Mouse (Mus musculus) G1E (cell line): Measurements from ENCODE around the gene Vcam1. TPM values are rescaled to one million over a fixed set of nuclear protein-coding genes. Genes with fewer than 3 reads are reported as not detected.

ENCODE experiments used
- ATAC-seq: 2 replicates; pipeline ENCODE4 v1.8.0; 2016; ENCODE audit warnings: mild to moderate bottlenecking; ENCODE audit not compliant: insufficient number of reproducible peaks, poor library complexity, low FRiP score, severe bottlenecking; ENCODE audit errors: extremely low read depth
- DNase-seq: peaks from one replicate; pipeline ENCODE4 v3.0.0; 2012; ENCODE audit warnings: low spot score
- H3K27me3 ChIP-seq: 2 replicates; pipeline ENCODE4 v1.6.1; 2012; ENCODE audit warnings: mild to moderate bottlenecking, low read length, inconsistent platforms; ENCODE audit not compliant: insufficient read depth
- H3K36me3 ChIP-seq: replicated peaks from 2 replicates; pipeline ENCODE3; 2012; ENCODE audit warnings: mild to moderate bottlenecking, inconsistent platforms
- H3K4me1 ChIP-seq: 2 replicates; pipeline ENCODE4 v1.6.1; 2012; ENCODE audit warnings: low read depth, low read length, inconsistent platforms, mixed read lengths; ENCODE audit not compliant: insufficient read depth
- H3K4me3 ChIP-seq: 2 replicates; pipeline ENCODE4 v1.5.1; 2012; ENCODE audit warnings: low read depth, mild to moderate bottlenecking, inconsistent platforms, low read length, moderate library complexity, mixed read lengths
- H3K9me3 ChIP-seq: replicated peaks from 2 replicates; pipeline ENCODE4 v1.6.1; 2012; ENCODE audit warnings: inconsistent platforms
- CTCF ChIP-seq: IDR thresholded peaks from 2 replicates; pipeline ENCODE4 v1.5.1; 2012; ENCODE audit warnings: low read depth, low read length, inconsistent platforms, mixed read lengths
- GATA1 ChIP-seq: IDR thresholded peaks from 2 replicates; pipeline ENCODE4 v1.6.1; 2012; ENCODE audit warnings: borderline replicate concordance, low read length, inconsistent platforms, mixed read lengths
- GATA2 ChIP-seq: IDR thresholded peaks from 2 replicates; pipeline ENCODE4 v1.6.1; 2012; ENCODE audit warnings: low read depth, low read length, inconsistent platforms, borderline replicate concordance
- POLR2AphosphoS5 ChIP-seq: IDR thresholded peaks from 2 replicates; pipeline ENCODE4 v1.6.1; 2012; ENCODE audit warnings: low read depth, low read length, inconsistent platforms; ENCODE audit not compliant: insufficient replicate concordance
- TAL1 ChIP-seq: conservative IDR thresholded peaks from 2 replicates; pipeline ENCODE4 v1.6.1; 2012; ENCODE audit warnings: low read depth, low read length, inconsistent platforms, mixed read lengths
- polyA plus RNA-seq: library from polyadenylated mRNA; stranded (reverse); fragments of >175 nt; gene quantifications from 2 replicates; pipeline ENCODE4 v1.2.3, GENCODE M21; 2012
- total RNA-seq, 2 experiments: library from RNA; stranded (forward) in 1 of 2; stranded (reverse) in 1 of 2; fragments of 200-1000 nt in 1 of 2; fragments of >200 nt in 1 of 2; fragmentation: Nextera tagmentation in 1 of 2; gene quantifications; 2 replicates each; pipeline ENCODE4 v1.2.3; 2014 to 2017

The Vcam1 gene
- total and polyA plus RNA-seq, 3 experiments, result 0.33 to 5.0 TPM; not detected in 1

GRCm38 (mm10) chr3:116113443-116114241, 15.8 kb downstream of the Vcam1 start:
- no peaks in the 10 kb centered on the region for H3K36me3 ChIP-seq
- H3K27me3 ChIP-seq, result no peaks in the 10 kb centered on the region
- H3K4me1 ChIP-seq, result no peaks in the 10 kb centered on the region
- no peak for TF ChIP-seq GATA2
- TF ChIP-seq CTCF, result no peak
- no peak for TF ChIP-seq TAL1
- TF ChIP-seq POLR2AphosphoS5, result no peak
- TF ChIP-seq GATA1, result no peak
- ATAC-seq (no peak), DNase-seq (no peak)
- H3K4me3 ChIP-seq, result no peak overlapping the region
- H3K9me3 ChIP-seq, result no peaks in the 10 kb centered on the region

GRCm38 (mm10) chr3:116112816-116113405, 16.6 kb downstream of the Vcam1 start:
- no peaks in the 10 kb centered on the region for H3K4me1 ChIP-seq
- H3K36me3 ChIP-seq, result no peaks in the 10 kb centered on the region
- DNase-seq (no peak), ATAC-seq (no peak)
- H3K9me3 ChIP-seq, result no peaks in the 10 kb centered on the region
- no peak overlapping the region for H3K4me3 ChIP-seq
- no peak for TF ChIP-seq TAL1
- no peak for TF ChIP-seq GATA2
- TF ChIP-seq GATA1, result no peak
- no peak for TF ChIP-seq CTCF
- no peak for TF ChIP-seq POLR2AphosphoS5
- H3K27me3 ChIP-seq, result no peaks in the 10 kb centered on the region

- no peak overlapping the region for H3K4me3 ChIP-seq
- no peaks in the 10 kb centered on the region for H3K27me3 ChIP-seq
- H3K4me1 ChIP-seq, result no peaks in the 10 kb centered on the region
- no peak for ATAC-seq
- TF ChIP-seq TAL1 (no peak), GATA2 (no peak), POLR2AphosphoS5 (no peak), GATA1 (no peak), CTCF (no peak)
- H3K36me3 ChIP-seq, result no peaks in the 10 kb centered on the region
- DNase-seq, result no peak
- no peaks in the 10 kb centered on the region for H3K9me3 ChIP-seq
Measured at GRCm38 (mm10) chr3:116105713-116106112, 23.8 kb downstream of the Vcam1 start.

GRCm38 (mm10) chr3:116104866-116105647, 24.4 kb downstream of the Vcam1 start:
- Histone ChIP-seq H3K4me1 (no peaks in the 10 kb centered on the region), H3K27me3 (no peaks in the 10 kb centered on the region), H3K9me3 (no peaks in the 10 kb centered on the region), H3K4me3 (no peak overlapping the region), H3K36me3 (no peaks in the 10 kb centered on the region)
- DNase-seq (no peak), ATAC-seq (no peak)
- TF ChIP-seq GATA1 (no peak), TAL1 (no peak)

GRCm38 (mm10) chr3:116104270-116104669, 25.2 kb downstream of the Vcam1 start:
- Histone ChIP-seq H3K4me3 (no peak overlapping the region), H3K27me3 (no peaks in the 10 kb centered on the region), H3K36me3 (no peaks in the 10 kb centered on the region), H3K4me1 (no peaks in the 10 kb centered on the region), H3K9me3 (no peaks in the 10 kb centered on the region)
- TF ChIP-seq GATA1 (no peak), TAL1 (no peak), CTCF (no peak), POLR2AphosphoS5 (no peak), GATA2 (no peak)
- ATAC-seq, result no peak
- DNase-seq, result no peak

- Histone ChIP-seq H3K4me3 (no peak overlapping the region), H3K27me3 (no peaks in the 10 kb centered on the region), H3K36me3 (no peaks in the 10 kb centered on the region), H3K9me3 (no peaks in the 10 kb centered on the region), H3K4me1 (no peaks in the 10 kb centered on the region)
- TF ChIP-seq GATA2, result no peak
- no peak for TF ChIP-seq CTCF
- TF ChIP-seq TAL1, result no peak
- no peak for TF ChIP-seq GATA1
- TF ChIP-seq POLR2AphosphoS5, result no peak
- no peak for DNase-seq
- no peak for ATAC-seq
Measured at GRCm38 (mm10) chr3:116100850-116101249, 28.6 kb downstream of the Vcam1 start.
